Mouse (Mus musculus) central nervous system, embryonic 11.5 days (tissue): ENCODE data around the gene Izumo3. TPM values are rescaled to one million over a fixed set of nuclear protein-coding genes. Genes with fewer than 3 reads are reported as not detected.

Source experiments
- polyA plus RNA-seq: library from polyadenylated mRNA; depleted of rRNA; stranded (reverse); fragments of >200 nt; gene quantifications from 2 replicates; pipeline ENCODE4 v1.2.3, GENCODE M21; 2012; rRNA removed

Gene Izumo3
- not detected in 2 replicates for polyA plus RNA-seq

DNA sequence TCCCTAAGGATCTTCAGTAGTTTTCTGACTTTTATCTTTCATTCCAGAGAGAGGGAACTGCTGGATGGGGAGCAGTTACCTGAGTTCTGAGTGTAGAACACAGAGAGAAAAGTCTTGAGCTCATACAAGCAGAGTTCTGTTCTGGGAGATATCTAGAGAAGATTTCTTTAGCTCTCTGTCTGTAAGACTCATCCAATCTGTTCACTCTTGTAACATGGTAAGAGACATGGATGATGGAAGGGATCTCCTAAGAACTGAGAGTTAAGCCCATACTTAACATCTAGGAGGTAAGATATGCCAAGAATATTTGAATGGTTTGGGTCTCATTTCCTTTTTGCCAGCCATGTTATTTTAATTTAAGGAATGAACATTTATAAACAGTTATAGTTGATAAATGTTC lies at the start of gene Izumo3:
Izumo3 (minus strand) TSS at position 101 of the 400 bp plus-strand sequence.

GRCm38 (mm10) chr4:92191649-92192048 lies 44.6 kb upstream of the Izumo3 start, which contains the start of gene Gm12666:
Gm12666 (minus strand) TSS chr4:92191749.

Other genes starting within 250 kb of the Izumo3 start
- gene Gm12666, start 44.5 kb upstream of the Izumo3 start, polyA plus RNA-seq, result not detected in 2 replicates